Mouse (Mus musculus): ENCODE measurements at regions not wholly inside any gene's neighbourhood (a gene's known extent, or its start where the extent isn't known, plus 50 kb on each side); places are given as distances from the start of the nearest gene placed in this dataset.

DNA sequence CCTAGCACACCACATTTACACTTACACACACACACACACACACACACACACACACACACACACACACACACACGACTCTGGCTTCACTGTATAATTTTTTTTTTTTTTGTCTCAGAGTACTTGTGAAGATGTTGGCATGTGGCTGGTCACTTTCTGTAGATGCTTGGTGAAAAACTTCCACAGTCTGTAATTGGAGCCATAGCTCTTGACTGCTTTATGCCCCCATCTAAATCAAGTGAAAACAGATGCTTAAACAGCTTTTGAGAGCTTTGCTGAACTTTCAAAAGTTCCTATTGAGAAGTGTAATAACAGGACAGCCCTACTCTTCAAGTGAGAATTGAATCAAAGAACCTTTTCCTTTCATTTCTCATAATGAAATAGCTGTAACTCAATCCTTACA lies 317.7 kb downstream of the Gm21750 start:
- DNase-seq: no peak

DNA sequence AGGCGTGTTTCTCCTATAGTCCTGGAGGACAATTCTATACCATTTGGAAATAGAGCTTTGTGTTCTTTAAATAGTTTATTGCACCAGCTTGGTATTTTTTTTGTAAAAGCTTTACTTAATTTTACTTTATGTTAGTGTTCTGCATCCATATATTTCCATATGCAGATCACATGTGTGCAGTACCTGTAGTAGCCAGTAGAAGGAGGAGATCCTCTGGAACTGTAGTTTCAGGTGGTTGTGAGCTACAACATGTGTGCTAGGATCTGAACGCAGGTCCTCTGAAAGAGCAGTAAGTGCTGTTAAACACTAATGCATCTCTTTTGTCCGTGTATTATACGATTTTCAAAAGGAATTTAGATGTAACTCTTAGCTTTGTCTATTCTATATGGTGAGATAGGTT lies 335.2 kb downstream of the Gm21750 start:
- no peak for DNase-seq

DNA sequence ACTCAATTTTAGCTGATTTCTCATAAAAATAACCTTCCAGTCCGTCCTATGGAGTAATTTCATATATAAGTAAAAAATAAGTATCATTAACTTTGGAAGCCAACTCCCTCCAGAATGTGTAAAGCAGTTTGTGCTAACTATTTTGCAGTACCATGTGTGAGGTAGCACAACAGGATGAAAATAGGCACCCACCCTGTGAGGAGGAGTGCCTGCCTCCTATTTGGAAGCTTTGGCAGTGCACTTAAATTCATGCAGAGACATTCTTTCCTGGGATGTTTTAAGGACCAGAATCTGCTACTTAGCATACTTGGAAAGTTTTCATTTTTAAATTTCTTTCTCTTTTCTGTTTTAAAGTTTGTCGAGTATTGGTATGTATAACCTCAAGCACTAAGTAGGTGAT lies 336.8 kb downstream of the Gm21750 start:
- no peak for DNase-seq

DNA sequence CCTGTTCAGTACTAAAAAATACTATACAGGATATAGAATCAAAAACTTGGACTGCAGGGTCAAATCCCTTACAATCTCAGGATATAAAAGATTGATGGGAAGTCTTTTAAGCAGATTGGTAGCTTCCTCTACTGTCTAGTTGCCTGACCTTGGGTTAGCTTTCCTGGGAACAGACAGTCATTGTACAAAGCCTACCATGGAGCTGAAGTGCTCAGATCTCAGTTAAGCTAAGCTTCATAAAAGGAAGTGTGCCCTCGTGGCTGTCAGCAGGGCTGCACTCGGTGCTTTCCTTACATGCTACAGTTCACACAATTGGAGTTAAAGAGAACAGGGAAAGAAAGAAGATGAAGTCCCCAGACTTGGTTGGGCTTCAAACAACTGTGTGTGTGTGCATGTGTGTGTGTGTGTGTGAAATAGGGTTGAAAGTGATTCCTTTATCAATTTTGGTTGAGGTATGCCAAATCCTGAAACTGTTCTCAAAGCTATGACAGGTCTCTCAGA lies 338.4 kb downstream of the Gm21750 start:
- DNase-seq: no peak

DNA sequence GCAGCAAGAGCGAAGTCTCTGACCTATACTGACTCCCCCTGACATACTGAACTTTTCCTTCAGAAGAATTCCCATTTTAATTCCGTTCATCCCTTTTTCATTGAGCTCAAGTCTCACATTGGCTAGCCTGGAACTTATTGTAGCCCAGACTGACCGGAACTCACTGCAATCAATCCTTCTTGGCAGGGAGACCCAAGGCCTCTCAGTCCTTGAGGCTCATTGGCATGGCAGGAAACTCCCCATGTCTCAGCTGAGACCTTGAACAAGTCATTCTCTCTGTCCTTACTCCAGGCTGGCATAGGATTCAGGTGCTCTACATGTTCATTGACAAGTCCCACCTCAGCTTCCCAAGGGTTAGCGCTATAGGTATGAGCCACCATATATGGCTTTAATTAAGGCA lies 345.9 kb downstream of the Gm21750 start:
- DNase-seq: no peak

DNA sequence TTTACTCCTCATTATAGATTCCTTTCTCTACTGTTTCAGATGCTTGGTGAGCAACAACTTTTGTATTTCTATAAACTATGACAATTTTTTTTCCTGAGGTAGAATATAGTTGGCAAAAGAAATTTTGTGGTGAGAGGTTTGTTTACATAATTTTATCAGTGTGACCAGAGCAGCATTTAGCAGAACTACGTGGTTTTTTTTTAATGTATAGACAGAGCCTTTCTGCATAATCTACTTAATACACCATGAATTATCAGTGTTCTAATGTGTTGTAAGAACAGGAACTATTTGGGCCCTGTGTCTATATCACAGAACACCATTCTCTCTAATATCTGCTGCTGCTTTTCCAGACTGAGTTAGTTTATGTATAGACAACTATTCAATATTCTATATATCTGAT lies 350.5 kb downstream of the Gm21750 start:
- DNase-seq: no peak

DNA sequence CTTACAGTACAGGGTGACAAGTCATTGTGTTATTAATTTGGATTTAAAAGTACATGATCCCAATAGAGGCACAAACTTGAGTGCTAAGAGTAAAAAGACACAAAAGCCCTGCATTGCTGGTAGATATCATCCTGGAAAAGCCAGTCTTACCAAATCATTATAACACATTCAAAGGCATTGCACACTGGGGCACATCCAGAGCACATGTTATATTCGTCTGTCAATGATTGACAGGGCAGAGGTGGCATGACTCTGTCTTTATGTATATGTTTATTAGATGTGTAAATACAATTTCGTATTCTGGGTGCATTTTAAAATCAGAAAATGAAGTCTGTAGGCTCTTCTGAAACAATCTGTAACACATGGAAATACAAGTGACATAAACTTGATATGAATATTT lies 358.4 kb downstream of the Gm21750 start:
- DNase-seq: no peak

DNA sequence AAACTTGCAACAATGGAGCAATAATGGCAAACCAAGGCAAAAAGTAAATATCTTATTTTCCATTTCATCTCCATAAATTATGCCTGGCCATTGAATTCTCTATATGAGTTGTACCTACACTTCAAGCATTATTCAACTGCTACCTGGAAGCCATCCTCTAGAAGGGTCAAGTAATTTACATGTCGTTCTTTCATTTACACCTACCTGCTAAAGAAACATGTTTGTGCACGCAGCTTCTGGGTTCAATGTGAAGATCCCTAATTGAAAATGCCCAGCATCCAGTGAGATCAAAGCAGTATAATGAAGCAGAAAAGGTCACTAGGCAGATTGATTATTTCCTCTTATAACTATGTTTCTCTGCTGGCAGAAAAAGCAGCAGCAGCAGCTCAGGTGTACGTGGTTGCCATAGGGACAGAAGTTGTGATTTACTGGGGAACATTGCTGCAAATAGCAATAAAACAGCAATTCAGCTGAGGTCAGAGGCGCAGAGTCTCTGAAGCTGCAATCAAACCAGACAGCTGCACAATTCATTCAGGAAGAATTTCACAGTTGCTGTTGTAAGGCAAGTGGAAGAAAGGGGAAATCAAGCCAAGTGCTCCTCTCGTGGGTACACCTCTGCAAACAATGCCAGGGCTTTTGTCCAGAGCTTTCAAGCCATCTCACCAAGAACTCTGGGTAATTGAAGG lies 386.1 kb downstream of the Gm21750 start:
- DNase-seq: no peak

DNA sequence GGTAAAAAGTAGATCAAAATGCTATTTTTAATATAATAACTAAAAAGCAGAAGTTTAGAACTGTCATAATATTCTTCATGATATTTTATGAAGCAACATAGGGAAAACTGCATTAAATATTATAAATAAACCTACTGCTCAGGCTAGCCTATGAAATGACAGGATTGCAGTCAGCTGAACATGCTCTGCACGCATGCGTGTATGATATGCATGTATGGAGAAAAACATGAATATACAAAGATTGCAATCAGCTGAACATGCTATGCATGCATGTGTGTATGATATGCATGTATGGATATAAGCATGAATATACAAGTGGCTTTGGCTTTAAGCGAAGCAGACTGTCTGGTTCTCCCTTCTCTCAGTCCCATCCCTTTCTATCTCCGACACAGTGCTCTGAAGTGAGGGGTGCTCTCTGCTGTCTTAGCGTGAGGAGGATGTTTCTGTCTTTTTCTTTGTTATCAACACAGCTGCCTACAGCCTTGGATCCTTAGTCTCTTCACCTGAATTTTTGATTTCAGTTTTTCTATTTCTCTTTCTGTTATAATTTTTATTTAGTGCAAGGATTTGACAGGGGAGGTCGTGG lies 386.8 kb downstream of the Gm21750 start:
- no peak for DNase-seq

DNA sequence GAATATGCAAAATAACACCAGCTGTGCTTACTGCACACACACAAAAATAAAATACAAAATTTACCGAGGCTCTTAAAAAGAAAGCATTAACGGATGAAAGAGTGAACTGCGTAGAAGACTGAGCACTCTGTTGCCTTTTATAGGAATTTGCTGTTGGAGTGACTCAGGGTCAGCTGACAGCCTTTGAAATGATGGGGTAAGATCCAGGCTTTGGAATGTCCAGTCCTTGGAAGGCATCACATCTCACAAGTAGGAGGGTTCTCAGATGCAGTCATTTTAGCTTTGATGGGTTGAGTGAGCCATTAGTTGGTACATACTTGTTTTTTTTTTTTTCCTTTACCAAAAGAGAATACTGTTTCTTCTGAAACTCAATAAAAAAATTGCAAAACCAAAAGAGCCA lies 387.4 kb downstream of the Gm21750 start:
- no peak for DNase-seq

DNA sequence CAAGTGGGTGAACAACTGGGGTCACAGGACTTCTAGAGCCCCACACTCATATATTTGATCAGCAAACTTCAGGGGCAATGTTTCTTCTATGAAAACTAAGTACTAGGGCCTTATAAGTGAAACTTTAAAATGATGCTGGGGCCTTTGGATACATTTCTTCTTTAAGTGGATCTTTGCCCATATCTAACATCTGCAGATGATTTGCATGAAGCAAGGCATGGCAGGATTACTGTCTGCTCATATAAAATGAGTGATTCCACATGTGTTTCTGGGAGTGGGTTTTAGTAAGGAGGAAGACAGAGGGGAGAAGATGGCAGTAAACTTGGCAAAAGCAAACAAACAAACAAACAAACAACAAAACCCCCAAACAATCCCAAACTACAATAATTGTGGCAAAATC lies 405.0 kb downstream of the Gm21750 start:
- no peak for DNase-seq

DNA sequence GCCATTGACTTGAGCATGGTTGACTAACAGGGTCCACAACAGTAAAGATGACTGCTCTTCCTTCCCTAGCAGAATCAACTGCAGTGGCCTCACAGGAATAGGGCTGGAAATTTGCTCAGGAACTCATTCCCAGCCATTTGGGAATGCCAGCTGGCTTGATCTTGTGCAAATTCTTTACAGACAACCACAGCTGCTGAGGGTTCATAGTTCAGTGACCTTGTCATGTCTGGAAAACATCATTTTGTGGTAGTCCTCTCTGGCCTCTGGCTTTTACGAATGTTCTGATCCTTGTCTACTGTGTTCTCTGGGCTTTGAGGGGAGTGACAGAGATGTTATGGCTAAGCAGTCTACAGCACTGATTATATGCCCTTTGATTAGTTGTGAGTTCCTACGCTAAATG lies 432.0 kb downstream of the Gm21750 start:
- no peak for DNase-seq

DNA sequence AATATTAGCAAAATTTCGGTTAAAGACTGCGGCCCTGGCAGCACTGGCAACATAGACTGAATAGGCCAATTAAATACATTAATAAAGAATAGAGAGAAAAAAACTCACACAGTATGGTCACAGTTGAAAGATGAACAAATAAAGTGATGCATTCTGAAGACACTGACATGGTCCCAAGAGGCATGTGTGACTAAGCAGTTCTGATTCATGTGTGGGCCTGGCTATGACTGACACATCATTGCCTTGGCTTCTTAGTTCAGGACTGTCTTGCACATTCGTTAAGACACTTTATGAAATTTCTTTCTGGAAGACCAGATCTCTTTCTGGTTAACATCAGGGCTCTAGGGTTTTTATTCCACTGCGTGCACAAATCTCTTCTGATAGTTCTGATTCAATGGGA lies 438.7 kb downstream of the Gm21750 start:
- DNase-seq: no peak

DNA sequence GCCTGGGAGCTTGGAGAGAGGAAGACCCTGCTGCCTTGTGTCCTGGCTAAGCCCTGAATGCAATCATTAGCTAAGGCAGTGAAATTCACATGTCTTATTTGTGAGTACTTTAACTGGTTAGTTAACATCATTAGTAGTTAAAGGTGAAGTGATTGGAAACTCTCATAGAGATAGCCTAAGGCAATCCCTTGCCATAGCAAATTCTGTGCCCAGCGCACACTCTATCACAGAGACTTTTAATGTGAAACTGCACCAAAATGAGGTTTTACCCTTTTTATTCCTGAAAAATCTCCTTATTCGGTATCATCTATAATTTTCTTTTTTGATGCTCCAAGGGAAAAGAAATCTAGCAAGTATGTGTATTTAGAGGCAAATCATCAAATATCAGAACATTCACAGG lies 451.6 kb downstream of the Gm21750 start:
- DNase-seq: no peak

DNA sequence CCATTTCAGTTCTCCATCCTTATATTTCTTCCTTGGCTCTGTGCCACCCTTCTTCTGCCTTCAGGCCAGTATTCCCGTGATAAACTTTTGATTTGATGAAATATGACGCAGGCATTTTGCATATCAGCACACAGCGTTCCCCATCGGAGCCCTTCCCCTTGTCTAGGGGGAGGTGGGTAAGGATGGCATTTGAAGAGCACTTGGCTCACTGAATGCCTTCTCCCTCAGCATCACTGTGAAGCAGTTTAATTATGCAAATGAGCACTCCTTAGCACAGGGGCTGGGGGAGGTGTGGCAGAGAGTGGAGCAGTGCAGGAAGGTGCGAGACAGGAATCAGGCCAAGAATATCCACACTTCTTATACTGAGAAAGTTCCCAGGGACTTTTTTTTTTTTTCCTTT lies 452.1 kb downstream of the Gm21750 start:
- DNase-seq: no peak

DNA sequence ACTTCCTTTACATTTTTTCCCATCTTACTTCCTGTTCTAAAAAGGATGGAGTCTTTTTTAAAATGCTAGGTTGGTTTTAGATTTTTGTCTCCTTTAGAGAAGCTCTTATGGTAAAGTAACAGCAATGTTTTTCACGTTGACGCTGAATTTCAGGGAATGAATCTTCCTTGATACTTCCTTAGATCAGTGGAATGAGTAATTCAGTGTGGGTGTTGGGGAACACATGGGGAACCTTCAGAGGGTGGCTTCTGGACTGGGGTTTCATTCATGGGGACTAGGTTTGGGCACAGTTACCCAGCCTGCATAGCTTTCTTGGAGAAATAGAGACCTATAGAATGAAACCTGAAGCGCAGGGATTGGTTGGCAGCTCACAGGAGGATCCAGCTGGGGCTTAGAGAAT lies 452.5 kb downstream of the Gm21750 start:
- DNase-seq: no peak

DNA sequence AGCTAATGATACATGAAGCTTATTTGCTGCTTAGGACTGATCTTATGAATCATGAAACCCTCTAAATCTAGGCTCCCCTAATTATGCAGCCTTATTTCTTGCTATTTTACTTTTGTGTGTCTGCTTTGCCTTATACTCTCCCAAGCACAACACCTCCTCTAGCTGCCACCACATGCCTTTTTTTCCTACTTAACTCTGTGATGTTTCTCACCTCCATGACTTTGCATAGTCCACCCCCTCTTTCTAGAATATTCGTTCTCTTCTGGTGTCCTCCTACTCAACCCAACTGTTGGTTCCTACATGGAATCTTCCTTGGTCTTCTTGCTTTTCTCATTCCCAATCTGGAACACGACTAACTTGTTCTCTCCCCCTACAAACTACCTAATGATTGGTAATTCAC lies 456.7 kb downstream of the Gm21750 start:
- DNase-seq: no peak

DNA sequence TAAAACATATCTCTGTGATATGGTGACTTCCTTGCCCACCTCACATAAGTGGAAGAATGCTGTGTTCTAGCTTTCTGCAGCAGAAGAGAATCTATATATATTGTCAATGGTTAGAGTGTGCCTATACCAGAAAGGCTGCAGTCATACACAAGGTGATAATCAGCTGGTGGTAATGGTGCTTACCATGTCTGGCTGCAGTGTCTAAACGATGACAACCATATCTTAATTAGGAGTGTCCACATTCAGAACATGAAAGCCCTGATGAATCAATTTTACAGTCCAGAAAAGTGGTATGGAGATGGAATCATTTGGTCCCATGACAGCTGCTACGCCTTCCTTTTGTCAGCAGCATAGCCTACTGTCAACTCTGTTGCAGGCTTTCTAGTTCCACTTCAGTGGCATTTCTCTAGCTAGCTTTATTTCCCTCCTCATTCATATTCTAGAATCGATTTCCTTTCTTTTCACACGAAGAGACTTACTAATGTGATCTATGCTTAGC lies 484.2 kb downstream of the Gm21750 start:
- no peak for DNase-seq

DNA sequence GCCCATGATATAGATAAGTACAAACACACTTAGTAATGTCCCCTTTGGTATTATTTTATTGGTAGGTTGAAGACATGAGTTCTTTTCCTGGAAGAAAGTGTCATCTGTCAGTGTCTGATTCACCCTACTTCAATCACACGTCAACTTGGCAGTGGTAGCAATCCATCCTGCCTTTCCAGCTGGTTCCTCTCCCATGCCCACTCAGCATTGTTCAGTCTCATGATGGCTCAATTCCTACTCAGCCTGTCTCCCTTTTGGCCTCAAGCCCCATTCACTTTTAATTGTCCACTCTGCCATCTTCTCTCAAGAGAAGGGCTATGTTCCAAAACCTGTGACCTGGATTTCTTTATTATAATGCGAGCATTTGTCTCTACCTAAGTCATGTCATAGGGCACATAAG lies 474.4 kb upstream of the Htr2a start:
- no peak for DNase-seq

DNA sequence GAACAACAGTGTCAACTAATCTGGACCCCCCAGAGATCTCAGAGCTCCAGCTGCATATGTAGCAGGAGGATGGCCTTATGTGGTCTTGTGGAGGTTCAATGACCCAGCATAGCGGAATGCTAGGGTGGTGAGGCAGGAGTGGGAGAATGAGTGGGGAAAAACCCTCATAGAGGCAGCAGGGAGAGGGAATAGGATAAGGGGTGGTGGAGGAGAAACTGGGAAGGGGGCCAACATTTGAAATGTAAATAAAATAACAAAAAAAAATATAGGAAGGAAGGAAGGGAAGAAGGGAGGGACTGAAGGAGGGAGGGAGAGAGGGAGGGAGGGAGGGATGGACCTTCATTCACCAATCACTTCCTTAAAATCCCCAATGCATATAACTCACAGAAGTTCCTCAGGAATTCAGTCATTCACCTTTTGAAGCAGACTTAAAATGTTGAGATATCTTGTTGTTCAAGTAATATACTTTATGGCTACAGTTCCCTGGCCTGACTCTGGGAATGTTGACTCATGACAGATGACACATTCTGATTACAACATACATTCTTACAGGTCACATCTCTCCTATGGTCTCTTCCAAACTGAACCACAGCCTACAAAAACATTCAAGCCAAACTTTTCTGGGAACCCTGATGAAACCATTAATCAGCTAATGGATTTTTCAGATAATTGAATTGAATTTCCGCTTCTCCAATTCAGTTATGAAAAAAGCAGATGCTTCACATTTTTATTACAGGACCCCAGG lies 471.3 kb upstream of the Htr2a start:
- no peak for DNase-seq

DNA sequence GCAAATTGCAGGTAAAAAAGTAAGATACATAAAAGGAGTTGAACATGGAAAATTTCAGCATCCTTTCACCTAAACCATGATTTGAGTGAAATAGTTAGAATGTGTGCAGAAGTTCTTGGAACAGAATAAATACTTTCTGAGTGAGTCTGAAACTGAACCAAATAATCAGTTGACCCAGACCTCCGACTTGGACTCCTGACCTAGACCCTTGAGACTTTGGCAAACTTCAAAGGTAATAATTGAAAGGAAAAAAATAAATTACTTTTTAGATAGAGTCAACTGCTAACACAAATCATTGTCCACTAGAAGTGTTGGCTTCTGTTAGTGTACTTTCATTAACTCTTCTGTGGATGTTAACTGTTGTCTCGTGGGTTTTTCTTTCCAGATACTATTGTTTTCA lies 460.6 kb upstream of the Htr2a start:
- DNase-seq: no peak

DNA sequence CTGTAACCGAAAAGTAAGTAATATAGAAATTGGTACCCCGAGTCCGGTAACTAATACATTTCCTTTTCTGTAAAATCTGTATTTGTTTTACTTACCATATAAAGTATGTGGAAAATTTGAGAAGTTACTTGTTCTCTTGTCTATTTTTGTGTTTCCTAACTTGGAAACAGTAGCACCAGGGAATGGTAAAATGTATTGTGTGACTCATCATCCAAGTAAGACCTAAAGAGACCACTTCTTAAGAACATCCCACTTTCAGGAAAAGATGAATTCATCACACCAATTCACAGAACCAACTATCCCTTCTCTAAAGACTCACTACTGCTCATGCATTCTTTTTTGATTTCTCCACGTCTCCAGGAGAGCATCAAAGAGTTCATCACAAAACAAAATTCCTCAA lies 457.6 kb upstream of the Htr2a start:
- DNase-seq: no peak

DNA sequence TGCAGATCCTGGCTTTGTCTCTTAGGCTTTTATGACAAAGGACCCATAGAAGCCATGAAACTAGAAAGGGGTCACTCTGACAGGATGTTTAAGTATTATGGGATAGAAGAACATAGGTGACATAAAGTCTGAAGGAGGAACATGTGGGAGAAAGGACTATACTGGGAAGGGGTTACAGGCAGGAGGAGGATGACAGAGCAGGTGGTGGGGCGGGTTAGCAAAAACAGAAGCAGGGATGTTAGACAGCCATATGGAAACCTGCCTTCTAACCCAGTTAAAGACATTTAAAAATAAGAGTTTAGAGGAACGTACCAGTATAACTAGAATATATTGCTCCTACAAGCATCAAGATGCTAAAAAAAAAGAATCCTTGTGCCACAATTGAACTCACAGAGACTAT lies 438.9 kb upstream of the Htr2a start:
- no peak for DNase-seq

DNA sequence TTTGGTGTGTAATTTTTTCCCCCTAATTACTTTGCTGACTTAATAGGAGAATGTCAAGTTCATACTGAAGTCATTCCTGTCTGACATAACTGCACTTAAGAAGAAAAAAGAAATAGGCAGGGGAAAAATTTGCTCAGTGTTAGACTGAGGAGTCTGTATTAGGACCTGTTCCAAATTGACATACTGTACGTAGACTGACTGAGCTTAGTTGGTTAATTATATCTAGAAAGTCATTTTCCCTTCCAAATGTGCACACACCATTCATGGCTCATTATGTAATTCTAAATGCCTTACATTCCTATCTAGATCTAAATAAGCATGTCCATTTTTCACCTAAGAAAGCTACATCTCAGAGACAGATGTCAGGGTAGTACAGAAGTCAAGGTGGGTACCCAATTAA lies 435.6 kb upstream of the Htr2a start:
- DNase-seq: no peak
